Mouse (Mus musculus): ENCODE results near the gene Rnf183. TPM values are rescaled to one million over a fixed set of nuclear protein-coding genes. Genes with fewer than 3 reads are reported as not detected.

Gene Rnf183
- polyA plus RNA-seq, 1 experiment from 2014 or later: not detected

DNA sequence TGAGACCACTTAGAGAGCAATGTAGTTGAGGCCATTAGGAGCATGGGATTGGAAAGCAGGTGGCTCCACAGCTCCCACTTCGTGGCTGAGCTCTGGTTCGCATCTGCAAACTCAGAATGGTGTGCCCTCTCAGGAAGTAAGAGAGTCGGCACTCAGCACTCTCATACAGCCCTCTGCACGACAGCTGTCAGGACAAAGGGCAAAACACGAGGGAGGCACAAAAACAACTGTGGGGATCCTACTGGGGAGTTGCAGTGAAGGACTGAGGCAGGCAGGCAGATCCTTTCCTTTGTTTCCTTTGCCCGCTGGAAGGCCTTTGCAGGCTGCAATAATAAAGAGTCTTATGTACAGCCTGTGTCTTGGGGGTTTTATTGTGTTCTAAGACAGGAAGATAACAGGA, 41.6 kb downstream of the Rnf183 start:
- no peak for ATAC-seq (ENCODE audit: low FRiP score, low read depth)
- WGBS: 23% methylated on average over 6 of the region's 6 CpGs

DNA sequence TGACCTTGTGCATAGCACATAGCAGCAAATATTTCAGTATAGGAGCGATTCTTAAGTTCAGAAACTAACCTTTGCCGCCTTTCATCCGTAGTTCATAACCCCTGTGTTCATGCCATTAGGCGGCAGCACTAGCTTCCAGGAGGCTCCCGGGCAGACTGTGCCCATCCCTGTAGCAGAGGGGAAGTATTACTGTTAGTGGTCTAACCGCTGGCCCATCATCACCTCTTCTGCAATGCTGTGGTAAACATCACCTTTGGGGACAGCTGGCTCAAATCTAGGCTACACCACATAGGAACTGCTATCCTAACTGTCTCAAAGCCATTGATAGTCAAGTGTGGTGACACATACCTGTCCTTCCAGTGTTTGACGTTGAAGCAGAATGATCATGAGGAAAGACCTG, 43.2 kb downstream of the Rnf183 start:
- Histone ChIP-seq H3K4me3 (no peak overlapping the region), H3K27me3 (replicated peaks) (no peaks in the 10 kb centered on the region), H3K27ac (no peak overlapping the region), H3K9ac (no peak overlapping the region), H3K36me3 (peaks cover 59% of the 10 kb centered on the region), H3K4me2 (replicated peaks) (no peak overlapping the region), H3K9me3 (no peaks in the 10 kb centered on the region), H3K4me1 (no peaks in the 10 kb centered on the region)
- WGBS: 89% methylated on average over 7 of the region's 7 CpGs
- ATAC-seq (ENCODE audit: low FRiP score, low read depth): no peak

More for the DNA sequence above, 41.6 kb downstream of the Rnf183 start:
- Histone ChIP-seq H3K9me3 (no peaks in the 10 kb centered on the region), H3K4me1 (no peaks in the 10 kb centered on the region), H3K4me3 (no peak overlapping the region), H3K9ac (no peak overlapping the region), H3K27me3 (replicated peaks) (no peaks in the 10 kb centered on the region), H3K36me3 (peaks cover 66% of the 10 kb centered on the region), H3K27ac (no peak overlapping the region), H3K4me2 (replicated peaks) (no peak overlapping the region)

DNA sequence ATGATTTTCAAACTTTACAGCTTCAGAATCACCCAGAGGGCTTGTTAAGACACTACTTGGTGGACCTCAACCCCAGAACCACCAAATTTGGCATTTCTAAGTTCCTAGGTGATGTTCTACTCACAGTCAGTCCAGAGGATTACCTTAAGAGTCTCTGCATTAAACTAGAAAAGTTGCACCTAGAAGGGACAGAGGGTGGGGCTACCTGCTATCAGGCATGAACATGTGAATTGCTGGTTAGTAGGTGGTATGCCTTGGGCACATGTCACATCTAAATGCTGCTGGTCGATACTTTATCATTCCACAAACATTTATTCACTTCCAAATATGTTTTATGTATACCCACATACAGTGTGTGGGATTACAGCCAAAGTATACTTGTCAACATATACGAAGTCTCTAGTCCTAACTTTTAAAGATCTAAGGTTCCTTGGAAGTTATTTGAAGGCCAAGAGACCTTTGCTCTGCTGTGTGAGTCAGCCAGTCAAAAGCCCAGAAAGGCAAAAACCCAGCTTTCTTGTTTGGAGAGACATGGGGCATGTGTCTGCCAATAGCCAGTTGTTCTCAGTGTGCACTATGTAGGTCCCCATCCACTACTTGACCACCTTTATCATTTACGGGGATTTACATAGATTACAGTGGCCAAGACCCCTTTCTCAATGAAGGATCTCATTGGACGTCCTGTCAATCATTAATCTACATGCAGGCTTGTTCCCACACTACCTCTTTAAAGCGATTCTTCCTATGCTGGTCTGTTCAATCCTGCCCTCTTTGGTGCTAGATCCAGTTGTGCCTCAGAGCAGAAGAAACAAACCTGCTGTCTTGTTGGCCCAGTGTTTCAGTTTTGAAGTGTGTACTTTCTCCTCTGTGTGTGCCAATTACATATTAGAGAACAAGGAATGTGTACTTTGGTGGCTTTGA, 45.2 kb downstream of the Rnf183 start:
- Histone ChIP-seq H3K9me3 (no peaks in the 10 kb centered on the region), H3K4me1 (no peaks in the 10 kb centered on the region), H3K27ac (no peak overlapping the region), H3K36me3 (peaks cover 50% of the 10 kb centered on the region), H3K4me2 (replicated peaks) (no peak overlapping the region), H3K9ac (no peak overlapping the region), H3K4me3 (no peak overlapping the region), H3K27me3 (replicated peaks) (no peaks in the 10 kb centered on the region)
- no peak for ATAC-seq (ENCODE audit: low FRiP score, low read depth)
- WGBS: 89% methylated on average over 5 of the region's 5 CpGs

GRCm38 (mm10) chr4:62385439-62385838, 49.6 kb downstream of the Rnf183 start:
- Histone ChIP-seq H3K4me1 (no peaks in the 10 kb centered on the region), H3K36me3 (peaks cover 22% of the 10 kb centered on the region), H3K4me2 (replicated peaks) (no peak overlapping the region), H3K27me3 (replicated peaks) (no peaks in the 10 kb centered on the region), H3K27ac (no peak overlapping the region), H3K9ac (no peak overlapping the region), H3K4me3 (no peak overlapping the region), H3K9me3 (no peaks in the 10 kb centered on the region)
- 95% methylated on average over 7 of the region's 7 CpGs for WGBS
- ATAC-seq (ENCODE audit: low FRiP score, low read depth): no peak

DNA sequence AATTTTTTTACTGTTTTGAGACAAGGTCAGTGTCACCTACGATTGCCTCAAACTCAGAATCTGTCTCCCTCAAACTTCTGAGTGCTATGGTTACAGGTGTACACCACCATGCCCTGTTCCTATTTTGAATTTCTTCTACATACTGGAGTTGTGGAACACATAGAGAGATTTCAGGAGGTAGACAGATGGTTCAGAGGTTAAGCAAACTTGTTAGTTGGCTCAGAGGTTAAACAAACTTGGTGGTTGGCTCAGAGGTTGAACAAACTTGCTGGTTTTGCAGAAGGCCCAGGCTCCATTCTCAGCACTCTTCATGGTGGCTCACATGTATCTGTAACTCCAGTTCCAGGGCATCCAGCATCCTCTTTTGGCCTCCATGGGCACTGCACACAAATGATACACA, 50.9 kb downstream of the Rnf183 start:
- no peak overlapping the region for H3K27ac ChIP-seq
- ATAC-seq (ENCODE audit: low FRiP score, low read depth): no peak
- H3K4me1 ChIP-seq: no peaks in the 10 kb centered on the region
- H3K4me3 ChIP-seq: no peak overlapping the region
- peaks cover 21% of the 10 kb centered on the region for H3K36me3 ChIP-seq
- H3K4me2 ChIP-seq (replicated peaks): no peak overlapping the region
- H3K9me3 ChIP-seq: no peaks in the 10 kb centered on the region
- WGBS: 92% methylated on average over 1 of the region's 1 CpGs
- H3K9ac ChIP-seq: no peak overlapping the region
- H3K27me3 ChIP-seq (replicated peaks): no peaks in the 10 kb centered on the region

GRCm38 (mm10) chr4:62383752-62384151, 51.3 kb downstream of the Rnf183 start:
- Histone ChIP-seq H3K4me3 (no peak overlapping the region), H3K9me3 (no peaks in the 10 kb centered on the region), H3K9ac (no peak overlapping the region), H3K36me3 (peaks cover 19% of the 10 kb centered on the region), H3K4me2 (replicated peaks) (no peak overlapping the region), H3K27me3 (replicated peaks) (no peaks in the 10 kb centered on the region), H3K4me1 (no peaks in the 10 kb centered on the region), H3K27ac (no peak overlapping the region)
- ATAC-seq (ENCODE audit: low FRiP score, low read depth): no peak
- 88% methylated on average over 7 of the region's 7 CpGs for WGBS

GRCm38 (mm10) chr4:62383207-62383606, 51.8 kb downstream of the Rnf183 start:
- H3K9ac ChIP-seq: no peak overlapping the region
- no peaks in the 10 kb centered on the region for H3K27me3 ChIP-seq (replicated peaks)
- peaks cover 14% of the 10 kb centered on the region for H3K36me3 ChIP-seq
- no peak overlapping the region for H3K4me2 ChIP-seq (replicated peaks)
- no peaks in the 10 kb centered on the region for H3K4me1 ChIP-seq
- ATAC-seq (ENCODE audit: low FRiP score, low read depth): no peak
- H3K9me3 ChIP-seq: no peaks in the 10 kb centered on the region
- 91% methylated on average over 6 of the region's 6 CpGs for WGBS
- no peak overlapping the region for H3K4me3 ChIP-seq
- H3K27ac ChIP-seq: no peak overlapping the region

- no peaks in the 10 kb centered on the region for H3K9me3 ChIP-seq
- no peak overlapping the region for H3K27ac ChIP-seq
- no peak overlapping the region for H3K4me2 ChIP-seq (replicated peaks)
- no peak for ATAC-seq (ENCODE audit: low FRiP score, low read depth)
- H3K27me3 ChIP-seq (replicated peaks): no peaks in the 10 kb centered on the region
- H3K4me1 ChIP-seq: no peaks in the 10 kb centered on the region
- no peak overlapping the region for H3K4me3 ChIP-seq
- H3K9ac ChIP-seq: no peak overlapping the region
- WGBS: 93% methylated on average over 9 of the region's 9 CpGs
- H3K36me3 ChIP-seq: no peaks in the 10 kb centered on the region
These were observed 55.2 kb downstream of the Rnf183 start for GRCm38 (mm10) chr4:62379724-62380381.

Other genes with a start within 250 kb of the Rnf183 start
- 21.7 and 26.3 TPM in 2 replicates for gene Zfp37, start 204.2 kb downstream of the Rnf183 start, polyA plus RNA-seq (2016; fragmentation: Nextera tagmentation; extraction: Ambion mirVana)
- 14.5 and 15.5 TPM in 2 replicates for gene Slc31a2, start 172.7 kb downstream of the Rnf183 start, polyA plus RNA-seq (2016; fragmentation: Nextera tagmentation; extraction: Ambion mirVana)
- gene Fkbp15, start 74.7 kb downstream of the Rnf183 start, polyA plus RNA-seq (2016; fragmentation: Nextera tagmentation; extraction: Ambion mirVana): 25.7 and 26.9 TPM in 2 replicates
- gene Slc31a1, start 74.5 kb downstream of the Rnf183 start, polyA plus RNA-seq (2016; fragmentation: Nextera tagmentation; extraction: Ambion mirVana): 39.7 and 40.7 TPM in 2 replicates
- 139 and 140 TPM in 2 replicates for gene Cdc26, start 26.6 kb downstream of the Rnf183 start, polyA plus RNA-seq (2016; fragmentation: Nextera tagmentation; extraction: Ambion mirVana)
- 22.0 and 23.3 TPM in 2 replicates for gene Prpf4, start 26.5 kb downstream of the Rnf183 start, polyA plus RNA-seq (2016; fragmentation: Nextera tagmentation; extraction: Ambion mirVana)
- gene Wdr31, start 35.6 kb upstream of the Rnf183 start, polyA plus RNA-seq (2016; fragmentation: Nextera tagmentation; extraction: Ambion mirVana): 5.7 and 6.8 TPM in 2 replicates
- gene Bspry, start 44.8 kb upstream of the Rnf183 start, polyA plus RNA-seq (2016; fragmentation: Nextera tagmentation; extraction: Ambion mirVana): 0.65 and 0.74 TPM in 2 replicates
- gene Hdhd3, start 68.2 kb upstream of the Rnf183 start, polyA plus RNA-seq (2016; fragmentation: Nextera tagmentation; extraction: Ambion mirVana): 14.6 and 14.8 TPM in 2 replicates
- gene Alad, start 84.7 kb upstream of the Rnf183 start, polyA plus RNA-seq (2016; fragmentation: Nextera tagmentation; extraction: Ambion mirVana): 65.3 and 69.1 TPM in 2 replicates
- 82.9 and 88.6 TPM in 2 replicates for gene Pole3, start 89.8 kb upstream of the Rnf183 start, polyA plus RNA-seq (2016; fragmentation: Nextera tagmentation; extraction: Ambion mirVana)
- gene 4933430I17Rik, start 90.1 kb upstream of the Rnf183 start, polyA plus RNA-seq (2016; fragmentation: Nextera tagmentation; extraction: Ambion mirVana): 1.1 TPM in 2 replicates
- gene Rgs3, start 124.6 kb upstream of the Rnf183 start, polyA plus RNA-seq (2016; fragmentation: Nextera tagmentation; extraction: Ambion mirVana): 77.2 and 77.3 TPM in 2 replicates